Mouse (Mus musculus) stomach, postnatal 0 days (tissue): ENCODE data around the gene Acsf2. TPM values are rescaled to one million over a fixed set of nuclear protein-coding genes. Genes with fewer than 3 reads are reported as not detected.

Source experiments
- ATAC-seq: fragments of 200-750 bp; cut with Nextera tagmentation; 2 replicates; pipeline ENCODE4 v1.8.0; 2017; ENCODE audit not compliant: low FRiP score, low TSS enrichment
- DNase-seq: peaks from one replicate; pipeline ENCODE4 v3.0.0-alpha.2; 2016; ENCODE audit warnings: low spot score
- H3K27ac ChIP-seq: fragments of 300-500 bp; sonication (generic); replicated peaks from 2 replicates; pipeline ENCODE4 v1.5.1; 2014; ENCODE audit warnings: mild to moderate bottlenecking, control low read depth
- H3K27me3 ChIP-seq: fragments of 300-500 bp; sonication (generic); 2 replicates; pipeline ENCODE4 v1.6.1; 2014; ENCODE audit warnings: low read length; ENCODE audit not compliant: control insufficient read depth, insufficient read depth
- H3K36me3 ChIP-seq: fragments of 300-500 bp; sonication (generic); 2 replicates; pipeline ENCODE4 v1.6.1; 2014; ENCODE audit warnings: low read length, mixed read lengths; ENCODE audit not compliant: control insufficient read depth, insufficient read depth
- H3K4me1 ChIP-seq: fragments of 300-500 bp; sonication (generic); replicated peaks from 2 replicates; pipeline ENCODE4 v1.6.1; 2014; ENCODE audit warnings: antibody characterized with exemption; ENCODE audit not compliant: control insufficient read depth, insufficient read depth
- H3K4me2 ChIP-seq: fragments of 300-500 bp; sonication (generic); replicated peaks from 2 replicates; pipeline ENCODE4 v1.6.1; 2014; ENCODE audit warnings: low read depth, mild to moderate bottlenecking, control low read depth, moderate library complexity
- H3K4me3 ChIP-seq: fragments of 300-500 bp; sonication (generic); 2 replicates; pipeline ENCODE4 v1.5.1; 2014; ENCODE audit warnings: low read depth, low read length, control low read depth
- H3K9ac ChIP-seq: fragments of 300-500 bp; sonication (generic); 2 replicates; pipeline ENCODE4 v1.6.1; 2014; ENCODE audit warnings: mild to moderate bottlenecking, low read length, control low read depth, mixed read lengths
- H3K9me3 ChIP-seq: fragments of 300-500 bp; sonication (generic); 2 replicates; pipeline ENCODE4 v1.6.1; 2016; ENCODE audit warnings: low read length; ENCODE audit not compliant: control insufficient read depth
- CTCF ChIP-seq: IDR thresholded peaks from 2 replicates; pipeline ENCODE4 v1.5.1; 2016; ENCODE audit warnings: antibody characterized with exemption, low read depth, mild to moderate bottlenecking, moderate library complexity
- EP300 ChIP-seq: optimal IDR thresholded peaks from 2 replicates; pipeline ENCODE3; 2016; ENCODE audit warnings: antibody characterized with exemption
- WGBS: fragments of 180-500 bp; shearing (Covaris S2); extraction: QIAGEN DNeasy Blood & Tissue Kit; methylation state at CpG from one replicate; pipeline ENCODE4 v1.1.7; 2014; 5-methylcytosine and 5-hydroxymethylcytosine counted together
- polyA plus RNA-seq: library from polyadenylated mRNA; unstranded; fragments of >200 nt; fragmentation: Nextera tagmentation; extraction: Ambion mirVana; gene quantifications from 2 replicates; pipeline ENCODE4 v1.2.1, GENCODE M21; 2015

Acsf2 gene
- polyA plus RNA-seq, 1 experiment from 2014 or later = 2.5 TPM

DNA sequence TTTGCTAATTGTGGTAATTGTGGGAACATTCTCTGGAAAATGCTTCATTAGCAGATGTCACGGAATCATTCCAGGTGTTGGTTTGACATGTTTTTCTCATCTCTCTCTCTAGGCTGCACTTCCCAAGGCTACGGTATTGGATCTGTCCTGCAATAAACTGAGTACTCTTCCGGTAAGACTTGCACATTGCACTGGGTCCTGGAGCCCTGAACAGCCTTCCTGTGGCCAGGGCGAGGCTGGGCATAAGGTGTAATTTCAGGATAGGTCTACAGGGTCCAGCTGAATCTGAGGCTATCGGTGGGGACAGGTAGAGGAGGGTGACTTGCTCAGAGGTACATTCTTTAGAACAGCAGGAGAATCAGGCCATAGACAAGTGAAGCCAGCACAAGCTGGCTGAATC lies 30.3 kb upstream of the Acsf2 start:
- H3K27me3 ChIP-seq = no peaks in the 10 kb centered on the region
- no peak for TF ChIP-seq EP300
- no peak for TF ChIP-seq CTCF
- ATAC-seq (no peak), DNase-seq (no peak)
- 94% methylated on average over 5 of the region's 5 CpGs for WGBS
- H3K9me3 ChIP-seq = no peaks in the 10 kb centered on the region
- no peak overlapping the region for H3K4me2 ChIP-seq
- H3K36me3 ChIP-seq = peaks cover 38% of the 10 kb centered on the region
- no peak overlapping the region for H3K27ac ChIP-seq
- H3K4me1 ChIP-seq = no peaks in the 10 kb centered on the region
- no peak overlapping the region for H3K4me3 ChIP-seq
- H3K9ac ChIP-seq = no peak overlapping the region

DNA sequence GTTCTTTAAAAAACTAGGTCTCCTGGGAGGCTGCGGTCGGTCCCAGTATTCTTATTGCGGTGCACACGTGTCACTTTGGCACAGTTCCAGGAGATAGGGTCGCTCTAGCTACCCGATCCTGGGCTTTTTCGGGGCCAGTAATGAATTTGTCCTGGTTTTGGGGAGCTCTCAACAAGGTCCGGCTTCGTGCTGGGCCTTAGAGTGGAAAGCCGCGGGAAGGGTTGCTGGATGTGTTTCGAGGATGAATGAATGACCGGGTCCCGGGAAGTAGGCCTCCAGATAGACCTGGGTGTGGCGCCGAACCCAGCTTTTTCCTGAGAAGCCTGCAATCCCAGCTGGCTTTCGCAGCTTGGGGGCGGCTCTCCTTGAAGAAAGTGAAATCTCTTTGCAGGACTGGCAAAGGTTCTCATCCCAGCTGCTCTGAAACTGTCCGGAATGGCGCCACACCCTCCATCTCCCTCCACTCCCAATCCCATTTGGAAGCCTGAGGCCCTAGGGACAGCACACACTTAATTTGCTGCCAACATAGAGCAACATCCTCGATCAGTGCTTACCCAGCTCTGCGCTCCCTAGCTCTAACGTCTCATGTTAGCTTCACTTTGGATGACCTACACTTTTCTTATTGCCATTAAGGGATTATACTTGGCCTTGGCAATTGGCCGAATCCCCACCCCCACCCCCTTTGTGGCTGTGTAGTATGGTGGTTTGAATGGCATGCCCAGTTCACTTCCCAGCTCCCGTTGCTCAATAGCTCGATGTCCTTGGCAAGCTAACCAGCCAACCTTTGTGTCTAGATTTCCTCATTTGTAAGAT lies 28.7 kb upstream of the Acsf2 start:
- Histone ChIP-seq H3K36me3 (peaks cover 23% of the 10 kb centered on the region), H3K9me3 (no peaks in the 10 kb centered on the region), H3K9ac (peak overlapping the region; percentile 86), H3K27me3 (no peaks in the 10 kb centered on the region), H3K4me1 (no peaks in the 10 kb centered on the region), H3K4me2 (peak overlapping the region; percentile 95), H3K27ac (peak overlapping the region; percentile 88), H3K4me3 (peak overlapping the region; percentile 94)
- peak; percentile 64 for DNase-seq
- TF ChIP-seq CTCF (no peak), EP300 (no peak)
- 5% methylated on average over 26 of the region's 26 CpGs for WGBS
- ATAC-seq = peak; percentile 33; the same call in 1 of the 2 replicates

DNA sequence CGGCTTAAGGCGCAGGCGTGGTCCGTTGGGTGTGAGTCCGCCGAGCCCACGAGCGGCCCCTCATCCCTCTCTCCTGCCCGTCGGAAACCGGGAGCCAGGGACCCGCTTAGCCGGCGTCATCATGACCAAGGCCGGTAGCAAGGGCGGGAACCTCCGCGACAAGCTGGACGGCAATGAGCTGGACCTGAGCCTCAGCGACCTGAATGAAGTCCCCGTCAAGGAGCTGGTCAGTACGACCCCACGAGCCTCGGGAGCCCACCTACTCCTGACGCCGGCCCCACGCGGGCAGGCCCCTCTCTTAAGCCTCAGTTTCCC lies 28.2 kb upstream of the Acsf2 start:
- Histone ChIP-seq H3K36me3 (peaks cover 18% of the 10 kb centered on the region), H3K27ac (peak overlapping the region; percentile 88), H3K4me2 (peak overlapping the region; percentile 95), H3K4me1 (no peaks in the 10 kb centered on the region), H3K4me3 (peak overlapping the region; percentile 94), H3K9me3 (no peaks in the 10 kb centered on the region), H3K9ac (peak overlapping the region; percentile 86), H3K27me3 (no peaks in the 10 kb centered on the region)
- DNase-seq (no peak), ATAC-seq (peak; percentile 66)
- WGBS = under 1% methylated on average over 27 of the region's 28 CpGs
- no peak for TF ChIP-seq EP300
- TF ChIP-seq CTCF = no peak

DNA sequence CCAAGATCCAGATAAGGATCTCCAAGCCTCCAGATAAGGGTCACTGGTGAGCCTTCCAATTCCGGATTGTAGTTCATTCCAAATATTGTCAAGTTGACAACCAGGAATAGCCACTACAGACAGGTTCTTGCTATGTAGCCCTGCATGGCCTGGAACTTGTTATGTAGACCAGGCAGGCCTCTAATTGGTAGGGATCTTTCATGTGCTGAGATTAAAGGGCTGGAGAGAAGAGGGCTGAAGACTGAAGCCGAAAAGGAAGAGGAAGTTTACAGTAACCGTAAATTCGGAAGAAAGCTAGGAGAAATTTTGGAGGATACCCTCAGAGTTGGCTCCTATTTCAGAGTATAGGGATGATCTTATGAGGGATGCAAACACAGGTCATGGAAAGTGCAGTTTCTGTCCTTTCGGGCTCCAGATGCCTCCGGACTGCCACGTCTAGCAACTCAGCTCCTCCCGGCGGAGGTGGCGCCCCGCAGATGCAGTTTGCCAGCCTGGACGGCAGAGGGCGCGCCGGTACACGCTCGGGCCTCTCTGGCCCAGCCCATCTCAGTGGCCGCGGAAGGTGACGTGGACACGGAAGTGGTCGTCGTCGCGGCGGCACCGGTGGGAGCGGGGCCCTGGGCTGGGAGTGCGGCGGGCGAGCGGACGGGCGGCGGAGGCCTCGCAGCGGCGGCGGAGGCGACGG lies 27.7 kb upstream of the Acsf2 start, which contains the start of gene Lrrc59:
Gene Lrrc59, plus strand, starts transcription at position 569 of the 685 bp plus-strand sequence.
- WGBS = 5% methylated on average over 30 of the region's 41 CpGs
- peak within 1 kb of the TSS; percentile 86 for H3K9ac ChIP-seq
- TF ChIP-seq EP300 (no peak), CTCF (peak; percentile 97)
- ATAC-seq (peak; percentile 96), DNase-seq (peak; percentile 97)
- peak within 1 kb of the TSS; percentile 95 for H3K4me2 ChIP-seq
- H3K9me3 ChIP-seq = no peaks in the 10 kb centered on the region
- H3K27ac ChIP-seq = peak within 1 kb of the TSS; percentile 88
- H3K4me3 ChIP-seq = peak within 1 kb of the TSS; percentile 94
- H3K36me3 ChIP-seq = peaks cover 13% of the 10 kb centered on the region
- H3K4me1 ChIP-seq = no peaks in the 10 kb centered on the region
- no peaks in the 10 kb centered on the region for H3K27me3 ChIP-seq

DNA sequence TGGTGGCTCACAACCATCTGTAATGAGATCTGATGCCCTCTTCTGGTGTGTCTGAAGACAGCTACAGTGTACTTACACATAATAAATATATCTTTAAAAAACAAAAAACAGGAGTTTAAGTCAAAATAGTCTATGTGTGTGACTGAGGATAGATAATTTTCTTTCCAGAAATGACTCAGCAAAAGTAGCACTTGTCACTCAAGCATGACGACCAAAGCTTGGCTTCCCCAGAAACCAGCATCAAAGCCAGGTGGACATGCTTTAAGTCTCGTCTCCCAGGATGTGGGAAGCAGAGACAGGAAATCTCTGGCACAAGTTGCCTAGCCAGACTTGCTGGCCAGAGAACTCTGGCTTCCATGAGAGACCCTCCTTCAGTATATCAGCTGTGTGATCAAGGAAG lies 20.5 kb upstream of the Acsf2 start:
- Histone ChIP-seq H3K4me3 (no peak overlapping the region), H3K9me3 (no peaks in the 10 kb centered on the region), H3K27ac (no peak overlapping the region), H3K36me3 (no peaks in the 10 kb centered on the region), H3K4me2 (no peak overlapping the region), H3K27me3 (no peaks in the 10 kb centered on the region), H3K4me1 (no peaks in the 10 kb centered on the region), H3K9ac (no peak overlapping the region)
- no peak for DNase-seq
- ATAC-seq = no peak
- no peak for TF ChIP-seq EP300
- no peak for TF ChIP-seq CTCF
- WGBS = 78% methylated on average over 2 of the region's 2 CpGs

DNA sequence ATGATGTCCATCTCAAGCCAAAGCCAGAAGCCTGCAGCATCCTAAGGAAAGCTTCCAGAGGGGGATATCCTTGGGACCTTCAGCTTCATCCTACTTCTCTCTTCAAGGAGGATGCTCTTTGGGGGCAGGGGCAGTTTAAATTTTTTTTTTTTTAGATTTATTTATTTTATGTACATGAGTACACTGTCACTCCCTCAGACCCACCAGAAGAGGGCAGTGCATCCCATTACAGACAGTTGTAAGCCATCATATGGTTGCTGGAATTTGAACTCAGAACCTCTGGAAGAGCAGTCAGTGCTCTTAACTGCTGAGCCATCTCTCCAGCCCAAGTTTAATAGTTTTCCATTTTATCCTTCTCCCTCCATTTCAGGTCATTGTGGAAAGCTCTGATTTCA lies 19.8 kb upstream of the Acsf2 start:
- H3K9me3 ChIP-seq = no peaks in the 10 kb centered on the region
- TF ChIP-seq CTCF (peak; percentile 42; the same call in 1 of the 2 replicates), EP300 (no peak)
- H3K9ac ChIP-seq = no peak overlapping the region
- no peaks in the 10 kb centered on the region for H3K4me1 ChIP-seq
- H3K4me2 ChIP-seq = no peak overlapping the region
- no peaks in the 10 kb centered on the region for H3K27me3 ChIP-seq
- H3K27ac ChIP-seq = no peak overlapping the region
- DNase-seq (no peak), ATAC-seq (no peak)
- no peaks in the 10 kb centered on the region for H3K36me3 ChIP-seq
- H3K4me3 ChIP-seq = no peak overlapping the region
